Mouse (Mus musculus) CD4-positive naive resting alpha-beta T cell, adult 57 days (primary cell): Measurements from ENCODE around the gene Cotl1. TPM values are rescaled to one million over a fixed set of nuclear protein-coding genes. Genes with fewer than 3 reads are reported as not detected.

Source experiments
- total RNA-seq: library from RNA; stranded (reverse); gene quantifications from one replicate; pipeline ENCODE4 v1.2.4, GENCODE M21; 2023

Cotl1 gene
- 525 TPM for total RNA-seq

DNA sequence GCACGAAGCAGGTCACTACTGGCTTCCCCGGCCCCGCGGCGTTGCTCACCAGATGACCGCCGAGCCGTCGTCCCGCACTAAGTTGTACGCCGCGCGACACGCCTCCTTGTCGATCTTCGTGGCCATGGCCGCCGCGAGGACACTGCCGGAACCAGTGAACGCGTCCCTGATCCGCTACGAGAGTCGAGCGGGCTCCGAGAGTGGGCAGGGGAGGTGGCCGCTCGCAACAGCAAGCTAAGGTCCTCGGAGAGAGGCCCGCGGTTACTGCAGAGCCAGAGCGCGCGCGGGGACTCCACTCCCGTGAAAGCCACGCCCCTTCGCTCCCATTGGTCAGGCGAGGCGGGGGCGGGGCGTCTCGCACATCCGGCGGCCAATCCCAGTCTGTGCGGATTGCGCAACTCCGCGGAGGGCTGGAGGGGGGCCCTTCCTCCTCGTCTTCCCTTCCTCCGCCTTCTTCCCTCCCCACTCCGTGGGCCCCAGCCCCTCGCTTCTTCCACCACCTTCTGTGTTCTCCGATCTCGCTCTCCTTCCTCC, at the start of gene Cotl1:
TSS of gene Cotl1 (minus strand) at position 270 of the 534 bp plus-strand sequence.

DNA sequence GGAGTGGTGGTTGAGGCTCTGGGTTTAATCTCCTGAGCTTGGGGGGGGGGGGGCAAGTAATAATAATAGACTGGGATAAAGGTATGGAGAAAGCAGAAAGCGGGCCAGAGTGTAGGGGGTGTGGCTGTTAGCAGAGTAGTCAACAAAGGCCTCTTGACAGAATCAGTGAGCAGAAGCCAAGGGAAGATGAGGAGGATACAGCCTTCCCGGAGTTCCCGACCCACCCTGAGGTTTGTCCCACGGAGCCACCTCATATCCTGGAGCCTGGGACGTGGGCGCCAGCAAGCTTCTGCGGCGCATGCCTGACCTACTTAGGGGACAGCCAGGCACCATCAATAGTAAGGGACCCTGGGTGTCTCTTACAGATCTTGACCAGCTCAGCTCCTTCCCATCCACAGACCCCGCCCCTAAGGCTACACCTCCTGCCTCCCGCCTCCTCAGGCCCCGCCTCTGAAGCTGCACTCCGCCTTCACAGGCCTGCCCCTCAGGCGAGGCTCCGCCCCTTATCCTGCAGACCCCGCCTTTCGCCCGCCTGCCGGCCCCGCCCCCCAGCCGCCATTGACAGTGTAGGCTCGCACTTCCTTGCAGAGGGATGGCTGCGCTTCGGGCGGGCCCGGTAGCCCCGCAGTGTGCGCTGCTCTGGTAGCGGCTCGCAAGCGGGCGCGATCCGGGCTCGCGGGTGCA, 21.5 kb upstream of the Cotl1 start, which contains the start of gene Klhl36:
TSS of gene Klhl36 (plus strand) at position 561 of the 684 bp plus-strand sequence.

DNA sequence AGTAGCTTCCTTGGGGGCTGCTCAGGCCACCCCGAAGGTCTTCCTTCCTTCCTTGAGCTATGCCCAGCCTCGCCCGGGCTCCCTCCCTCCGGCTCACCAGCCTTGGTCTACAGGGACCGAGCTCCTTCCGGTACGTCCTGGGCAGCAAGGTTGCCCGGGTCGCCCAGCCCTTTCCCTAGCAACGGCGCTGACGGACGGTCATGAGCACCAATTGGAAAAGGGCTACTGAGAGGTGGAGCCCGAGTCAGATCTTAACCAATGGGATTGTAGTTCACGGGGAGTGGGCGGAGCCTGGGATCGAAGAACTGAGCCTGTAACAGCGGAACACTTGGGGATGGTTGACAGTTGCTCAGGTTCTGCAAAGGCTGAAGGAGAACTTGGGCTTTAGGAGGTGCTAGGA, 62.1 kb downstream of the Cotl1 start, which contains the start of gene Tldc1:
TSS of gene Tldc1 (minus strand) at position 154 of the 400 bp plus-strand sequence.

Other genes with a start within 250 kb of the Cotl1 start
- gene Taf1c, start 235.3 kb downstream of the Cotl1 start, total RNA-seq: 20.3 TPM
- not detected for gene Adad2, start 227.8 kb downstream of the Cotl1 start, total RNA-seq
- not detected for gene Kcng4, start 204.9 kb downstream of the Cotl1 start, total RNA-seq
- not detected for gene Wfdc1, start 174.2 kb downstream of the Cotl1 start, total RNA-seq
- gene Atp2c2, start 140.5 kb downstream of the Cotl1 start, total RNA-seq: not detected
- gene Tldc1, start 62.1 kb downstream of the Cotl1 start, total RNA-seq: 6.5 TPM
- 10.7 TPM for gene Klhl36, start 21.7 kb upstream of the Cotl1 start, total RNA-seq
- 127 TPM for gene Usp10, start 69.8 kb upstream of the Cotl1 start, total RNA-seq
- gene Gm20388, start 70.3 kb upstream of the Cotl1 start, total RNA-seq: 19.5 TPM
- gene Crispld2, start 151.9 kb upstream of the Cotl1 start, total RNA-seq: not detected